Mouse (Mus musculus) ZHBTc4 (cell line): ENCODE results near the gene Olfr1432.
"Not testable (repeated sequence)": the region's sequence is repeated elsewhere in the genome, so short reads cannot be mapped to it uniquely, and the experiment has no call there.

Source experiments
- DNase-seq: peaks from one replicate; pipeline ENCODE4 v3.0.0-alpha.2; 2011; ENCODE audit warnings: low read depth, low spot score

The Olfr1432 gene

GRCm38 (mm10) chr19:12232496-12232895, at the start of gene Olfr1432:
TSS of gene Olfr1432 (minus strand) at chr19:12232596.
- DNase-seq, result not testable (repeated sequence)

- no peak for DNase-seq
Observed at GRCm38 (mm10) chr19:12279554-12279953, 47.2 kb upstream of the Olfr1432 start, which contains the start of gene Olfr1434. TSS of gene Olfr1434 (plus strand) at chr19:12279854.

- no peak for DNase-seq
Observed at GRCm38 (mm10) chr19:12260732-12261131, 28.3 kb upstream of the Olfr1432 start, which contains the start of gene Olfr235. TSS of gene Olfr235 (plus strand) at chr19:12261032.

GRCm38 (mm10) chr19:12241559-12241958, 9.2 kb upstream of the Olfr1432 start, which contains the start of gene Olfr262:
TSS of gene Olfr262 (minus strand) at chr19:12241659.
- DNase-seq, result no peak

- no peak for DNase-seq
Observed at GRCm38 (mm10) chr19:12200334-12200733, 32.1 kb downstream of the Olfr1432 start, which contains the start of gene Olfr1431. TSS of gene Olfr1431 (plus strand) at chr19:12200634.

GRCm38 (mm10) chr19:12199076-12199475, 33.3 kb downstream of the Olfr1432 start:
- DNase-seq, result peak; percentile 88
